Mouse (Mus musculus) left cerebral cortex, postnatal 4 days (tissue): ENCODE data around the gene Phactr4. TPM values are rescaled to one million over a fixed set of nuclear protein-coding genes. Genes with fewer than 3 reads are reported as not detected.

Experiments
- DNase-seq: peaks from one replicate; pipeline ENCODE4 v3.0.0-alpha.2; 2022
- intact Hi-C: fragments of 180-260 bp; cut with DNase I; formaldehyde crosslinking; loops from one replicate; pipeline ENCODE4 v1.15.1; 2025
- total RNA-seq, 2 experiments: library from RNA; stranded (reverse); gene quantifications; 2 replicates each; pipeline ENCODE4 v1.2.3; 2021

Gene Phactr4
- 10 to 100 TPM in 1 of 2 experiments, 1 to 10 TPM in 1; 9.3 to 11.5 TPM for total RNA-seq

- DNase-seq: peak; percentile 98
- intact Hi-C loops: no loop called here
Observed at GRCm38 (mm10) chr4:132421923-132422782, at the start of gene Phactr4. TSS of gene Phactr4 (minus strand) at chr4:132422489.

GRCm38 (mm10) chr4:132469873-132470272 lies 47.6 kb upstream of the Phactr4 start:
- intact Hi-C loops: no loop called here
- DNase-seq: no peak

GRCm38 (mm10) chr4:132464255-132464613 lies 41.9 kb upstream of the Phactr4 start:
- no peak for DNase-seq
- intact Hi-C loops: loop anchor here (5.0 kb wide), 1 partner anchor 48 kb away; the partner anchor contains the start of gene Sesn2

- peak; percentile 94 for DNase-seq
- intact Hi-C loops: loop anchor here (5.0 kb wide), 1 partner anchor 49 kb away; the partner anchor contains the start of gene Sesn2
Observed at GRCm38 (mm10) chr4:132463430-132464254, 41.4 kb upstream of the Phactr4 start, which contains the start of gene Med18. TSS of gene Med18 (minus strand) at chr4:132463921.

- DNase-seq: no peak
- intact Hi-C loops: loop anchor here (5.0 kb wide), 1 partner anchor 49 kb away; the partner anchor contains the start of gene Sesn2
Observed at GRCm38 (mm10) chr4:132462836-132463235, 40.5 kb upstream of the Phactr4 start.

GRCm38 (mm10) chr4:132460225-132460624 lies 37.9 kb upstream of the Phactr4 start:
- no peak for DNase-seq
- intact Hi-C loops: loop anchor here (5.0 kb wide), 1 partner anchor 52 kb away; the partner anchor contains the start of gene Sesn2

- intact Hi-C loops: no loop called here
- DNase-seq: no peak
Observed at GRCm38 (mm10) chr4:132455561-132455960, 33.3 kb upstream of the Phactr4 start.

GRCm38 (mm10) chr4:132455146-132455545 lies 32.9 kb upstream of the Phactr4 start:
- intact Hi-C loops: no loop called here
- no peak for DNase-seq

- DNase-seq: no peak
- intact Hi-C loops: no loop called here
Observed at GRCm38 (mm10) chr4:132454216-132454615, 31.9 kb upstream of the Phactr4 start.

GRCm38 (mm10) chr4:132449778-132450177 lies 27.5 kb upstream of the Phactr4 start:
- no peak for DNase-seq
- intact Hi-C loops: no loop called here

GRCm38 (mm10) chr4:132446105-132446504 lies 23.8 kb upstream of the Phactr4 start:
- intact Hi-C loops: no loop called here
- no peak for DNase-seq

- intact Hi-C loops: no loop called here
Observed at GRCm38 (mm10) chr4:132444516-132444915, 22.2 kb upstream of the Phactr4 start.

GRCm38 (mm10) chr4:132437857-132438256 lies 15.6 kb upstream of the Phactr4 start:
- intact Hi-C loops: no loop called here
- DNase-seq: no peak

More at GRCm38 (mm10) chr4:132444516-132444915, 22.2 kb upstream of the Phactr4 start:
- DNase-seq: no peak

- intact Hi-C loops: no loop called here
- DNase-seq: no peak
Observed at GRCm38 (mm10) chr4:132432717-132433372, 10.6 kb upstream of the Phactr4 start.

GRCm38 (mm10) chr4:132428022-132428542 lies 5.8 kb upstream of the Phactr4 start:
- DNase-seq: no peak
- intact Hi-C loops: no loop called here

- intact Hi-C loops: no loop called here
- no peak for DNase-seq
Observed at GRCm38 (mm10) chr4:132427493-132427892, 5.2 kb upstream of the Phactr4 start.

GRCm38 (mm10) chr4:132426021-132426420 lies 3.7 kb upstream of the Phactr4 start:
- intact Hi-C loops: no loop called here
- DNase-seq: no peak

GRCm38 (mm10) chr4:132424765-132425164 lies 2.5 kb upstream of the Phactr4 start:
- intact Hi-C loops: no loop called here
- no peak for DNase-seq

- intact Hi-C loops: no loop called here
Observed at GRCm38 (mm10) chr4:132421556-132421922, 750 bp downstream of the Phactr4 start.

GRCm38 (mm10) chr4:132420471-132420870 lies 1.8 kb downstream of the Phactr4 start:
- DNase-seq: no peak
- intact Hi-C loops: no loop called here

More at GRCm38 (mm10) chr4:132421556-132421922, 750 bp downstream of the Phactr4 start:
- DNase-seq: no peak
